Mouse (Mus musculus): ENCODE results near the gene Fbxo40. TPM values are rescaled to one million over a fixed set of nuclear protein-coding genes. Genes with fewer than 3 reads are reported as not detected.
A peak's percentile ranks its signal among the peaks of the same experiment; 100 is the strongest.

Gene Fbxo40
- total and polyA plus RNA-seq, 3 experiments = 0.11 TPM; not detected in 2

DNA sequence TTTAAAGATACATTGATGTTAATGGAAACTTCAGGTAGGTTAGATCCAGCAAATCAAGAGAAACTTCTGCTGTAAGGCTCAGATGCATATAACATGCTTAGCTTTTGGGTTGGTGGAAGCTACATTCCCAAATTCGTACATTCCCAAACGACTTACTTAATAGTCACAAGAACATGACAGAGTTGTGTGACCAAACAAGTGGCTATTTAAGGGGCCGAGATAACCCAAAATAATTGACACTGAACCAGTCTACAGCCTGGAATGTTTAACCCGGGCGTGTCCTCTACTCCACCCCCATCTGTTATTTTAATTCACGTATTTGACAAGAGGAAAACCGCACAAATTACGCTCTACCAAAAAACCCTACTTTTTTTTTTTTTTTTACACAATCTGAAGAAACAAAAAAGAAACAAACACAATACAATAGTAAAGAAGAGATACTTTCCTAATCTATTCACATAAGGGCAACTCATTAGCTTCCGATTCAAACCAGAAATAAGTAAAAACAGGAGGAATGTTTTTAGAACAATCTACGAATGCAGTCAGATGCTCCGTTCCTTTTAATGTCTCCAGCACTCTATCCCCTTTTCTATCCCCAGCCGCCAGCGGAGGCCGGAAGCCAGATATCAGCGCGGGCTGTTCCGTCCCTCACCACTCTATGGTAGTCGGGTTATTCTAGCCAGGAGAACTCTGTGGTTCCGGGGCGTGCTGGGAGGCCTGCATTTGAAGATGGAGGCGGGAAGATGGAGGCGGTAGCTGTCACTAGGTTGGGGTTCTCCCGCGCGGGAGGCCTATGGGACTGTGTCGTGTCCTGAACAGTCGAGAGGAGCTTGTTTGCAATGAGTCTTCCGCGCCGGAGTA is 21.0 kb upstream of the Fbxo40 start, which contains the start of gene Polq:
Polq (plus strand) TSS at position 726 of the 861 bp plus-strand sequence.
- peak; percentile 83 for DNase-seq (ENCODE audit: low spot score)
- peak within 1 kb of the TSS; percentile 100 for H3K4me3 ChIP-seq (ENCODE audit: low read depth, low read length)
- H3K27me3 ChIP-seq (ENCODE audit: insufficient read depth, low read length) = peaks cover 7% of the 10 kb centered on the region; the same call in 1 of the 2 replicates
- peak; percentile 96 for ATAC-seq (ENCODE audit: extremely low read depth, insufficient number of reproducible peaks, low FRiP score, poor library complexity, severe bottlenecking)
- no peak for TF ChIP-seq POLR2AphosphoS5 (IDR thresholded peaks at IDR 0.05; ENCODE audit: insufficient replicate concordance, low read depth, low read length)
- TF ChIP-seq GATA2 (IDR thresholded peaks at IDR 0.05; ENCODE audit: borderline replicate concordance, low read depth, low read length) = no peak
- no peak for TF ChIP-seq TAL1 (conservative IDR thresholded peaks at IDR 0.05; ENCODE audit: low read depth, low read length)
- peaks cover 26% of the 10 kb centered on the region for H3K4me1 ChIP-seq (ENCODE audit: insufficient read depth, low read depth, low read length)
- H3K36me3 ChIP-seq (replicated peaks) = peaks cover 28% of the 10 kb centered on the region
- no peaks in the 10 kb centered on the region for H3K9me3 ChIP-seq (replicated peaks)

DNA sequence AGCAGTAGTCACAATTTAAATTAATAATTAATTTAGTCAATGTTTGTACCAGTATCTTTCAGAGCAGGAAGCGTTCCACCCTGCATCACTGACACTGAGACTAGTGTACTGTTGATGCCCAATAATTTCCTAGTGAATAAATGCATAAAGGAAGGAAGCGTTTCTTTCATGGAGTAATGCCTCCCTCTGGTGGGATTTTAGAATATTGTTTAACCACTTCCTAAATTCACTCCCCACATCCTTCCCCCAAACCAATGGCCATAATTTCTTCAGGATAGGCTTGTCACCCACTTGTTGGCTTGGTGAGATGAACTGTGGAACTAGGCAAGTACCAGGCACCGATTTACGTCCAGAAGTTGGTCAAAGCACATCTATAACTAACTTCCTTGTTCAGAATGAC is 20.1 kb upstream of the Fbxo40 start:
- no peak for TF ChIP-seq POLR2AphosphoS5 (IDR thresholded peaks at IDR 0.05; ENCODE audit: insufficient replicate concordance, low read depth, low read length)
- no peak for TF ChIP-seq GATA2 (IDR thresholded peaks at IDR 0.05; ENCODE audit: borderline replicate concordance, low read depth, low read length)
- peak; percentile 9; the same call in 1 of the 2 replicates for TF ChIP-seq CTCF (IDR thresholded peaks at IDR 0.05; ENCODE audit: low read depth, low read length)
- TF ChIP-seq GATA1 (IDR thresholded peaks at IDR 0.05; ENCODE audit: borderline replicate concordance, low read length) = no peak
- no peaks in the 10 kb centered on the region for H3K9me3 ChIP-seq (replicated peaks)
- peaks cover 26% of the 10 kb centered on the region for H3K4me1 ChIP-seq (ENCODE audit: insufficient read depth, low read depth, low read length)
- DNase-seq (ENCODE audit: low spot score) (peak; percentile 24), ATAC-seq (ENCODE audit: extremely low read depth, insufficient number of reproducible peaks, low FRiP score, poor library complexity, severe bottlenecking) (no peak)
- H3K36me3 ChIP-seq (replicated peaks) = peaks cover 20% of the 10 kb centered on the region
- H3K27me3 ChIP-seq (ENCODE audit: insufficient read depth, low read length) = peaks cover 7% of the 10 kb centered on the region; the same call in 1 of the 2 replicates
- no peak overlapping the region; the same call in 1 of the 2 replicates for H3K4me3 ChIP-seq (ENCODE audit: low read depth, low read length)

DNA sequence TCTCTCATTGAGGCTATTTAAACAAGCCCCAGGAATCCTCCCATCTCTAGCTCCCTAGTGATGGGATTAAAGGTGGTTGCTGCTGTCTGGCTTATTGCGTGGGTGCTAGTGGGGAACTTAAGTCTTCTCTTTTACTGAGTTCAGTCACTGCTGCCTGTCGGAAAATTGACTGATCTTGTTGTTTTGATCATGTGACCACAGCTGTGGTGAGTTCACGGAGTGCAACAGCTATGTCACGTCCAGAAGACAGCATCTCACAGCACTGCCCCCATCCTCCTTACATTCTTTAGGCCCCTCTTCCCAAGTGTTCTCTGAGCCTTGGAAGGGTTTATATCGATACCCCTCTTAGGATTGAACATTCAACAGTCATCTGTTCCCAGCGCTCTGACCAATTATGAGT is 19.0 kb upstream of the Fbxo40 start:
- Histone ChIP-seq H3K4me1 (ENCODE audit: insufficient read depth, low read depth, low read length) (peaks cover 24% of the 10 kb centered on the region), H3K27me3 (ENCODE audit: insufficient read depth, low read length) (peaks cover 10% of the 10 kb centered on the region; the same call in 1 of the 2 replicates), H3K9me3 (replicated peaks) (no peaks in the 10 kb centered on the region), H3K4me3 (ENCODE audit: low read depth, low read length) (no peak overlapping the region), H3K36me3 (replicated peaks) (peaks cover 9% of the 10 kb centered on the region)
- ATAC-seq (ENCODE audit: extremely low read depth, insufficient number of reproducible peaks, low FRiP score, poor library complexity, severe bottlenecking) = no peak
- no peak for DNase-seq (ENCODE audit: low spot score)
- TF ChIP-seq GATA1 (IDR thresholded peaks at IDR 0.05; ENCODE audit: borderline replicate concordance, low read length) (no peak), POLR2AphosphoS5 (IDR thresholded peaks at IDR 0.05; ENCODE audit: insufficient replicate concordance, low read depth, low read length) (no peak), GATA2 (IDR thresholded peaks at IDR 0.05; ENCODE audit: borderline replicate concordance, low read depth, low read length) (no peak), TAL1 (conservative IDR thresholded peaks at IDR 0.05; ENCODE audit: low read depth, low read length) (no peak), CTCF (IDR thresholded peaks at IDR 0.05; ENCODE audit: low read depth, low read length) (no peak)

DNA sequence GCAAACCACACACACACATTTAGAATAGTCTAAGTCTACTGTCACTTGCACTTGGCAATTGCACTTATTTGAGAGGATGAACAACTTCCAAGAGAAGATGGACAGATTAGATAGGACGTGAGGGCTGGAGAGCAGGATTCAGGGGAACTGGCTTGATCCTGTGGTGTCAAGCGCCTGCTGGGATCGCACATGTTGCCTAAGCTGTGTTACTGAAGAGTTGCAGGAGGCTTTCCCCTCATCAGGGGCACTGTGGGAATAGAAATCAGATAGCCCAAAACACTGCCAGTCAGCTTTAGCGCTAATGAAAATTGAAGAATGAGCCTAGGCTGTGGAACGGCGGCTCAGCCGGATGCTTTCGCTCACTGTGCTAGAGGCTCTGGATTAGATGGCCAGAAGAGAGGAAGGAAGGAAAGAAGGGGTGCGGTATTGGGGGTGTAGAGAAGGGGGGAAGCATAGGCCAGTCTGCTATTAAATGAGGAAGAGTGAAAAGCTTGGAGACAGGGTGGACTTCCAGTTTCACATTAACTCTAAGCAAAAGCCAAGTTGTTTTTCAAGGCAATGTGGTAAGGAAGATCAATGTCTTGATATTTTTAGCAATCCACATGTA is 9.2 kb upstream of the Fbxo40 start:
- TF ChIP-seq GATA1 (IDR thresholded peaks at IDR 0.05; ENCODE audit: borderline replicate concordance, low read length) = no peak
- TF ChIP-seq CTCF (IDR thresholded peaks at IDR 0.05; ENCODE audit: low read depth, low read length) = no peak
- no peak for TF ChIP-seq POLR2AphosphoS5 (IDR thresholded peaks at IDR 0.05; ENCODE audit: insufficient replicate concordance, low read depth, low read length)
- no peak for TF ChIP-seq GATA2 (IDR thresholded peaks at IDR 0.05; ENCODE audit: borderline replicate concordance, low read depth, low read length)
- TF ChIP-seq TAL1 (conservative IDR thresholded peaks at IDR 0.05; ENCODE audit: low read depth, low read length) = no peak
- H3K36me3 ChIP-seq (replicated peaks) = no peaks in the 10 kb centered on the region
- H3K27me3 ChIP-seq (ENCODE audit: insufficient read depth, low read length) = peaks cover 20% of the 10 kb centered on the region
- no peak for ATAC-seq (ENCODE audit: extremely low read depth, insufficient number of reproducible peaks, low FRiP score, poor library complexity, severe bottlenecking)
- H3K9me3 ChIP-seq (replicated peaks) = no peaks in the 10 kb centered on the region
- no peak overlapping the region for H3K4me3 ChIP-seq (ENCODE audit: low read depth, low read length)
- no peaks in the 10 kb centered on the region for H3K4me1 ChIP-seq (ENCODE audit: insufficient read depth, low read depth, low read length)
- no peak for DNase-seq (ENCODE audit: low spot score)

DNA sequence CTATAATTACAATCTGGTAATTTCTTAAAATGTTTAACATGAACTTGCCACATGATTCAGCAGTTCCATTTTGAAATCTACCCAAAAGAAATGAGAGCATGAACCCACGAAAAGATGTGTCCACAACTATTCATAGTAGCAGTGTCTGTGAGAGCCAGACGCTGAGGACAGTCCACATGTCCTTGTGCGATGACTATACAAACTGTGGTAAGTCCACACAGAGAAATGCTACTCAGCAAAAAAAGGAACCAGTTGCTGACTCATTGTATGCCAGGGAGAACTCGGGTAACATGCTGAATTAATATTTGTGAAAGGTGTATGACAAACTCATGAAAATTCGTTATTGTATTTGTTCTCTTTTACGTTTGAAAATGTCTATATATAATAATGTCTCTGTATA is 7.4 kb upstream of the Fbxo40 start:
- H3K9me3 ChIP-seq (replicated peaks) = no peaks in the 10 kb centered on the region
- H3K36me3 ChIP-seq (replicated peaks) = no peaks in the 10 kb centered on the region
- no peak overlapping the region for H3K4me3 ChIP-seq (ENCODE audit: low read depth, low read length)
- ATAC-seq (ENCODE audit: extremely low read depth, insufficient number of reproducible peaks, low FRiP score, poor library complexity, severe bottlenecking) (no peak), DNase-seq (ENCODE audit: low spot score) (no peak)
- peaks cover 15% of the 10 kb centered on the region for H3K27me3 ChIP-seq (ENCODE audit: insufficient read depth, low read length)
- TF ChIP-seq GATA2 (IDR thresholded peaks at IDR 0.05; ENCODE audit: borderline replicate concordance, low read depth, low read length) (no peak), CTCF (IDR thresholded peaks at IDR 0.05; ENCODE audit: low read depth, low read length) (no peak)
- no peaks in the 10 kb centered on the region for H3K4me1 ChIP-seq (ENCODE audit: insufficient read depth, low read depth, low read length)

DNA sequence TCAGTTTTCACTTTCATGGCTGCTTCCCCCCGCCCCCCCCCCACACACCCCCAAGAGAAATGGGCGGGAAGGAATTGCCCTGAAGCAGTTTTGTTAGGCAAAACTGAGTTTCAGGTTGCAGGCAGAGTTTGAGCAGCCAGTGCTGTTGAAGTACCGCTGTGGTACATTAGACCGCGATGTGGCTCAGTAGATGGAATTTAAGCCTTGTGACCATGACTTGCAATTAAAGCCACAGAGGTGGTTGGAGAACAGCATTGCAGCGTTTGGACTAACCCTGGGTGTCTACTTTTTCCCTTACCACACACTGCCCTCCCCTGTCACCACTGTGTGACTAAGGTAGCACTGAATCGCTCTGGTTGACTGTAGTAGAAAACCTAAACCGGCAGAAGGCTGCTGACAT is 774 bp downstream of the Fbxo40 start:
- no peak for ATAC-seq (ENCODE audit: extremely low read depth, insufficient number of reproducible peaks, low FRiP score, poor library complexity, severe bottlenecking)
- DNase-seq (ENCODE audit: low spot score) = no peak
- TF ChIP-seq CTCF (IDR thresholded peaks at IDR 0.05; ENCODE audit: low read depth, low read length) = no peak
- TF ChIP-seq POLR2AphosphoS5 (IDR thresholded peaks at IDR 0.05; ENCODE audit: insufficient replicate concordance, low read depth, low read length) = no peak
- TF ChIP-seq GATA1 (IDR thresholded peaks at IDR 0.05; ENCODE audit: borderline replicate concordance, low read length) = no peak
- H3K36me3 ChIP-seq (replicated peaks) = no peaks in the 10 kb centered on the region
- H3K4me3 ChIP-seq (ENCODE audit: low read depth, low read length) = no peak overlapping the region
- H3K9me3 ChIP-seq (replicated peaks) = no peaks in the 10 kb centered on the region
- H3K4me1 ChIP-seq (ENCODE audit: insufficient read depth, low read depth, low read length) = peaks cover 4% of the 10 kb centered on the region
- H3K27me3 ChIP-seq (ENCODE audit: insufficient read depth, low read length) = peaks cover 9% of the 10 kb centered on the region
